Mouse (Mus musculus) CH12F3 (cell line): Measurements from ENCODE around the gene Ctrb1.

ENCODE experiments used
- in situ Hi-C: fragments of 300-500 bp; cut with MboI; formaldehyde crosslinking; loops from 2 replicates; pipeline ENCODE4 v1.14.3; 2020; ENCODE audit warnings: low sequenced_read_pairs

Ctrb1 gene

DNA sequence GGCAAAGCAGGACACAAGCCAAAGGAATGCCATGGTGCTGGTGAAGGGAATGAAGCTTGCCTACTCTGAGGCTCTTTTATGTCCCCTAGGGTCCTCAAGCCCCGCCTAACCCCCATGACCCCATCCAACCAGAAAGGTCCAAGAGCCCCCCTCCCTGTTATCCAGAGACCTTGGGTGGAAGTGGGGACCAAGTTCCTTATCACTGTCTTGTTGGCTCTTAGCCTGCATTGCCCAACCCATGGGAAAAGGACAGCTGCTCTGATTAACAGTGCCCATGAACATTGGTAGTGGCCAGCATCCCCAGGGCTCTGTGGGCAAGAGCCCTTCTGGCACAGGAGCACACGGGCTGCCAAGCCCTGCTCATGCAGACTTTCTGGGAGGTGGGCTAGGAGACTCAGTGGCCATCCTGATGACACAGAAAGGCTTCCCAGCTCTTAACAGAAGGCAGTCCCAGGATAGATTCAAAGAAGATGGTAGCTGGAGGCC lies at the start of gene Ctrb1:
Ctrb1 (minus strand) TSS at position 51 of the 486 bp plus-strand sequence.
- in situ Hi-C loops = no loop called here

DNA sequence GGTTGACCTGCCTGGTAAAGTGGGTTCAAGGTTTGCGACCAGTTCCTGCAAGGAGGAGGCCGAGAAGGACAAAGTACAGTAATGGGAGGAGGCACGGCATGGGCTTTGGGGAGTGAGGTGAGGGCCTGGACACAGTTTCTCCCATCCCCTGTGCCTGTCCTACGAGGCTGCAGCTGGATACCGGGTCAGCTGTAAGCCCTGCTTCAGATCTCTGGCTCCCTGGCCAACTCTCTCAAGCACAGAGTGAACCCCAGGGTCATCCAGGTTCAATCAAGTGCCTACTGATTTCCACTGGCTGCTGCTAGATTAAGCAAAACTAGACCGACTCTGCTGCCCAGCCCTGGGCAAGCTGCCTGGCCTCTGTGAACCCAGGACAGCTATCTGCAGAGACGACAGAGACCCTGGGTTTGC lies 49.5 kb upstream of the Ctrb1 start:
- in situ Hi-C loops = no loop called here

DNA sequence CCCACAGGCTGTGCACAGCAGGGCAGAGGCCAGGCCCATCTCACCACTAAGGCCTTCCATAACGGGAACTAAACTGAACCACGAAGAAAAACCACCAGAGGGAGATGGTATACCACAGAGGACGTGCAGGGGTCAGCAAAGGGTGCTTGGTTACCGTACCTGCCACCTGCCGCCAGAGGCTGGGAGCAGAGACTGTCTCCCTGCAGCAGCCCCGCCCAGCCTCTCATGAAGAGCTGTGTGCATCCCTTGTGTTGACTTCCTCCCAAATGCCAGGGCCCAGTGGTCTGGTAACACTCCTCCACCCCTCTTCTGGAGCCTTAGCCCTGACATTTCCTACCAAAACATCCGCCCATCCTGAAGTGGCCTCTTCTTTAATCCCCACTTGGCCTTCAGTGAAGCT lies 48.8 kb upstream of the Ctrb1 start:
- in situ Hi-C loops = no loop called here

DNA sequence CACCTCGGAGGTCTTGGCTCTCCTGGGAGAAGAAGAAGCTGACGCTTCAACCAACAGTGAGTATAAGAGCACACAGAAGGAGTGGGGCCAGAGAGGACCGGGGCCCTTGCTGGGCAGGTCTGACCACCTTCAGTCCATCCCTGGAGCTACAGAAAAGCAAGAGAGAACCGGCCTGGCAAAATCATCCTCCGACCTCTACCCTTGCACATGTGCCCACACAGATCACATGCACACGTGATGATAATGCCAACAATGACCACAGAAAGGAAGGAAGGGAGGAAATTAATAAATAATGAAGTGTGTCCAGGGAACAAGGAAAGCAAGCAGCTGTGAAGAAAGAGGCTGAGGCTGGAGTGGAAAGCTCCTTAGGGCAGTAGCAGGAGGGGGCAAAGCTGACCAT lies 48.1 kb upstream of the Ctrb1 start:
- in situ Hi-C loops = no loop called here

DNA sequence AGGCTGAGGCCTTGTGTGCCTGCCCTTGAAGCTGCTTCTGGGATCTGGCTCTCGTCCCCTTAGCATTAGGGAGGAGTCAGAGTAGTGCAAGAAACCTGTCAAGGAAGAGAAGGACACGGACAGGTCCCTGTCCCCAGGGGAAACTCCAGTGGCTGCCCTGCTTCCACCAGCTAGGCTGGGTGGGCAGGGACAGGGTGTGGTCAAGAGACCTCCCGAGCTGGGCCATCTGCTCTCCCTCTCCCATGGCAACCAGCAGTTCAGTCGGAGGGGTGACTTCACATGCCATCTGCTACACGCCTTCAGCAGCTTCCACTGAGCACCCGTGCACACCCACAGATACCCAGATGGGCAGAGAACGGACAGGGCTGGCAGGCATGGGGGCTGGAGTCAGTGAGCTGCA lies 45.5 kb upstream of the Ctrb1 start:
- in situ Hi-C loops = no loop called here

DNA sequence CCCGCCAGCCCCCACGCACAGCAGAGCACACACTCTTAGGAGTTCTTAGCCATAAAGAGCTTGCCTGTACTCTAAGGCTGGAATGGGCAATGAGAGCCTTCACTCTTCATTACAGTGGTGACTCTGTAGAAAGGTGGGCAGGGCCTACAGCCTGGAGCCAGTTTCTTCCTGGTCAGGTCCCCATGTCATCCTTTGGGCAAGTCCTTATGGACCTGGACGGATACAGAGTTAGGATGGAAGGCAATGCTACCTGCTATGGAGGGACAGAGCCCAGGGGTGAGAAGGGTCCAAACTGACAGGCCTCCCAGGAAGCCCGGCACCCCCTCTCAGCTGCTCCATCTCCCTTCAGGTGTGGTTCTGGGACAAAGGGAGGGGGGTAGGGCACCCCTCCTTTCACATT lies 45.0 kb upstream of the Ctrb1 start:
- in situ Hi-C loops = no loop called here

DNA sequence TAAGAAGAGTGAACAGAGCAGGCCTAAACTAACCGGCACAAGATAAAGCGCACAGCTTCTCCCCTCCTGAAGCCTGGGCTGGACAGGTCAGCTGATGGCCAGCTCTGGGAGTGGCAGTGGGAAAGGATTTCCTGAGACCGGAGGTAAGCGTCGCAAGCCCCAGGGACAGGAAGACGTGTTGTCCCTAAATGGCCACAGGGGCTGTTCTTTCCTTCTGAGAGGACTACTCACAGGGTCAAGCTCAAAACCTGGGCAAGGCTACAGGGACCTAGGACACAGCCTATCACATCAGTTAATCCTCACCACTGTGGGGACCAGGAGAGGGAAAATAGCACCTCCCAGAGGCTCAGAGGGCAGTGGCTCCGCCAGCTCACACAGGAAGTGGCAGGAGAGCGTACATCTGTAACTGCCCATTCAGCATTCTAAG lies 44.5 kb upstream of the Ctrb1 start:
- in situ Hi-C loops = no loop called here

DNA sequence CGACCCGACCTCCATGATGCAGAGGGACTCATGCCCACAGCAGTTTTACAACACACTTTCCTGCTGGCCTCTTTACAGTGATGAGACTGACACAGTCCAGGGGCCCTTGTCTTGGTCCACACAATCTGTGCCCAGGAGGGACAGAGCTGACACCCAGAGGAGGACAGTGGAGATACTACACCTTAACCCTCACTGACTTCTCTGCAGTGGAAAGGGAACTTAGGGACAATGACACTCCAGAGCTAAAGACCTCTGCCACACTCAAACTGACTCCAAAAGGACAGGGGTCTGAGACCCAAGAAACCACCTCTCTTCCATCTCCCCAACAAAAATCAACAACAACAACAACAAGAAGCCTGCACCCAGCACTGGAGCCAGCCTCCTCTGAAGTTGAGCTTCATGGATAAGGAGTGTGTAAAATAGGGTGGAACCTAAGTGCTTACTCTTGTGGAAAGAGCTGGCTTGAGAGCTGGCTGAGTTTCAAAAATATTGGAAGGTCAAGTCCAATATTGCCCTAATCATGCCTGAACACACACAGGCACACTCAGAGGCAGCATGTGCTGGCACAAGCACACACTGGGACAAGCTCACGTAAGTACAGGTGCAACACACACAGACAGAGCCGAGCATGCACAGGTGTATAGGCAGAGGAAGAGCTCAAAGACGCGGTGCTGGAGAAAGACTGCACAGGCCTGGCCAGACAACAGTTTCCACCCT lies 43.6 kb upstream of the Ctrb1 start:
- in situ Hi-C loops = no loop called here

DNA sequence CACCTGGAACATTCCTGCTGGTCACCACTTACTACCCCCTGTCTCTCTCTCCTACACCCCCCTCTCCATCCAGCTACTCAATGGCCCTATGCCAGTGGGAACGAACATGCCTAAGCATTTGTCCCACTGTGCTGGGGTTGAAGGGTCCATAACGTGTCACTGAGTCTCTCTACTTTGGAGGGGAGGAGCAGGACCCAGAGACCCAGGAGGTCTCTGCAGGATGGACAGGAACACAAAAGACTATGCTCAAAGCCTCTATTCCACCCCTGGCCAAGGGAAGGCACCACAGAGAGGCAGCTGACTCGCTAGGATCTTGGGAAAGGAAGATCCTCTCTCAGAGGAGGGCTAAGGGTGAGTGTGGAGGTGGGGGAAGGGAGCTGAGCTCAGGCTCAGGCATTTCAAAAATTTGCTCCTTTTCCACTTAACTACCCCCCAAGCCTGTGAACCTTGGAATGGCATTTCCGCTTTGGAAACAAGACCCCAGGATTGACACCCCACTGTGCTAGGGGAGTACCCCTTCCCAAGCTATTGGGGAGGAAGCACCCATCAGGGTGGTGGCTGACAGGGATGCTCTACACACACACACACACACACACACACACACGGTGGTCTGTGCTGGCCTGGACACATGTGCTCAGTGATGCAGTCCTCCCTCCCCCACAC lies 42.9 kb upstream of the Ctrb1 start:
- in situ Hi-C loops = no loop called here

DNA sequence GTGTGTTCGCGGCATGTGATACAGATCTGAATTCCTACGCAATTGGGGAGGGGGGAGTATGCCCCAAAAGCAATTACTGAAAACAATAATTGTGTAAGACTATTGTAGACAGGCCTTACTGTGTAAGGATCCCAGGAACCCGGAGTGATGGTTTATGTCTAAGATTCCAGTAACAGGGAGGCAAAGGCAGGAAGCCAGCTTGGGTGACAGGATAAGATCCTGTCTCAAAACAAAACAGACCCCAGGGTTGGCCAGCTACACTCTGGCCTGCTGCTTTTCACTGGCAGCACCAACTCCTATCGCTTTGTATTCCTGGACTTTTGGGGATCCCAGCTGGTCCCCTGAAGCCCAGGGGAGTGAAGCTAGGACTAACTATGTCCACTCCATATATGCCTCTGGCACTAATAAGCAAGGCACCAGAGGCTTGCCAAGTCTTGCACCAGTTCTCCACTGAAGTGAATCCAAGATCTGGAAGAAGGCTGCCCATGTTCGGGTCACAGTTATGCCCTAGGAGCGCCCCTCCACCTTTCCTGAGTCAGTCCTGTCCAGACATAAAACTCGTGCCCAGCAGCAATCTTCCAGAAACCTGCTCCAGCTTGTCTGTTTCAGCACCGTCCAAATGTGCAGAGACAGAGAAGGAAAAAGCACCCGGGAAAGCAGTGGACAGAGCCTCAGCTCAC lies 41.7 kb upstream of the Ctrb1 start:
- in situ Hi-C loops = no loop called here

DNA sequence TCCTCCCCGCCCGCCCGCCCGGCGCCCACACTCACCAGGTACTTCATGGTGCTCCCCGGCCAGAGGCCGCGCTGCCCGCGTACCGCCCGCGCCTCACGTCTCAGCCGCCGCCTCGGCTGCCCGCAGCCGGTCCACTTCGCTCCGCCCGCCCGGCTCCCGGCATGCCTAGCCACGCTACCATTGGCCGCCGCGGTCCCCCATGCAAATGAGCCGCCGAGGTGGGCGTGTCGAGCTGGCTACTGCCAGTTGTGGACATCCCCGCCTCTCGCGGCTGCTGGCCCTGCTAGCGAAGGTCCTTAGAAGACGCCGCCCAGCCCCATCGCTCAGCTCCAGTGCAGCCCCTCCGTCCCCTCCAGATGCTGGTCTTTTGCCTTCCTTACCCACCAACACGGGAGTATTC lies 41.2 kb upstream of the Ctrb1 start:
- in situ Hi-C loops = no loop called here

DNA sequence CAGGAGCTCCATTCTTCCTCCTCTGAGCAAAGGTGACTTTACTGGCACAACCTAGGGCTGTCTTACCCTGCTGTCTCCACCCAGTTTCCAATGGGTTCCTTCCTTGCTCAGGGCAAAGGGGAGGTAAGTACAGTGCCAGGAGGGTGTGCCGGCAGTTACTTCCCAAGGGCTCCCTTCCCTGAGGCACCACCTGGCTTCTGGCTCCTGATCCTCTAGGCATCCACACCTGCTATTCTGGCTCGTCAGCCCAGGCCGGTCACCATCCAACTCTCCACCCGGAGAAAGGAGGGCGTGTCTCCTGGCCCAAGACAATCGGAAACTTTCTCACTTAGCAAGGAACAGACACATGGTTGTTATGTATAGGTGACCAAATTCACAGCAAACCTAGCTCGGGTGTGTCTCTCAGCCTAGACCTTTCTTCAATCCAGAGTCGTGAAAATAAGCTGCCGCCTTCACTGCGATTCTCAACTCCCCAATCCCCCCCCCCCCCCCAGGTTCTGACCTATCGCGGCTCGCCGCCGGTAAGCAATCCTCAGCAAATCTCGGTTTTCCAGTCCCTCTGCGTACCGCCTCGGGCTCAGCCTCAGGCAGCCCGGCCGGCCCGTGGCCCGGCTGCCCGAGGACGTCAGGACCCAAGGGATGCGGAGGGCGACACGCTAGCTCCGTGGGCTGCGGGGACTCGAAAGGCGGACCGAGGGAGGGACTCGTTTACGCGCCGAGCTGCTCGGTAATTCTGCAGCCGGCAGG lies 40.6 kb upstream of the Ctrb1 start:
- in situ Hi-C loops = no loop called here

DNA sequence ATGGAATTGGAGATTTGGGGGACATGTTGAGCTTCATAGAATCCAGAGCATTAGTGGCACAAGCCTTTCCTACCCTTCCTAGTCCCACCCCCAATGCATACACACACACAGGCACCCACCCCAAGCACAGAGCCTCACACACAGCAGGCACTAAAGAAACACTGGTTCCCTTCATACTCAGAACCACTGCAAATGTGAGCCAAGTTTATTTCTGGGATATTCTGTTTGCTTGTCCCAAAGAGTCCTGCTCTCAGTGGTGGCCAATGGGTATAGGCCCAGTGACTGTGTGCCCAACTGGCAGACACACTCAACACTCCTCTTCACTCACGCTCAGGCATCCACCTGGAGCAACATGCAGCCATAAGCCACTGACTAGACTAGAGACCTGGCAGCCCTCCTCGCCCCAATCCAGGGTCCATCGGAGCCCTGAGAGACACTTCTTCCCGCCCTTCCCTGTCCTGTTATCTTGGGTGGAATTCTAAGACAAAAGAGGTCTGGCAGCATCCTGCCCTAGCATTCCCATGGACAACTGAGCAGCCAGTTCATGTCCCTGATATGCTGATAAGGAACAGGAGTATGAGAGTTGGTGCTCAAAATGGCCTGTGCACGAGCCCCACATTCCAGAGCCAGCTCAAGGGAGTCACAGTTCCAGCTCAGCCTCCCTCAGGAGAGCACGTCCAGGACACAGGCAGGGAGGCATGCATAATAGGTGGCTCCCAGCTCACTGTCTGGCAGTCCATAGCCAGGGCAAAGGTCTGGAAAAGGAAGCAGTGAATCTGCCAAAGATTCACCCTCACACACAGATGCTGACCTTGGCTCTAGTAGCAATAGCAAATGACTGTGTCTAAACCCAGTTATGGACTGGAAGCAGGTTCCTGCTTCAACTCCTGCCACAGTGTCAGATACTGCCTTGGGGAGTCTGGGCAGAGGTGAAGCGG lies 38.7 kb upstream of the Ctrb1 start:
- in situ Hi-C loops = no loop called here

DNA sequence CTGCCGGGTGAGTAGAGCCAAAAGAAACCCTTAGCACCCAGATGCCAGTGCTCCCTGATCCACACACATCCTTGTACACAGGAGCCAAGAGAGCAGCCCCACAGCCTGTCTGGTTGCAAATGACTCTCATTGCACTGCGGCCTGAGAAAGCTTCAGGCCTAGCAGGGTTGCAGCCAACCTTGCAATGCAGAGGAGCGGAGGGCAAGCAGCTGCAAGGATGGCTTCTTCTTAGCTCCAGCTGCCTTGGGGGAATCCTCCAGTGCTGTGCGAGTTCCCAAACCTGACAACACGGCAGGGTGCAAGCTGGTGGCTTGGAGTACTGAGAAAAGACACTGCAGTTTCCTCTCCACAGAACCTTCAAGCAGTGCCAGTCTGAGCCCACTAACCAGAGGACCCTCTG lies 37.7 kb upstream of the Ctrb1 start:
- in situ Hi-C loops = no loop called here

DNA sequence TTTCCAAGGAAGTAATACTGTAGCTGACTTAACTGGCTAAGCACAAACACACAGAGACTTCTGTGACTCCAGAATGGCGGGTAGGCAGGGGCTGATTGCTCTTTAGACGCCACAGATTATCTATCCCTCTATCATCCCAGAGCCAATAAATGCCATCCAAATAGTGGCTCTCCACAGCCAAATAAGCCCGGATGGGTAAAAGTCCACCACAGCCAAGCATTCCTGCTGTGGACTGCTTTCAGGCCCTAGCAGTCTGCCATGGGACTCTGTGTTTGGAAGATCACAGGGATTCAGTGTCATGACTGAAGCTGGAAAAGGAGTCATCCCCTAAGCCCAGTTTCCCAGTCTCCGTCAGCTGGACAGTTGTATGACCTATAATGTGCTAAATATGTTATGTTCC lies 36.7 kb upstream of the Ctrb1 start:
- in situ Hi-C loops = no loop called here

DNA sequence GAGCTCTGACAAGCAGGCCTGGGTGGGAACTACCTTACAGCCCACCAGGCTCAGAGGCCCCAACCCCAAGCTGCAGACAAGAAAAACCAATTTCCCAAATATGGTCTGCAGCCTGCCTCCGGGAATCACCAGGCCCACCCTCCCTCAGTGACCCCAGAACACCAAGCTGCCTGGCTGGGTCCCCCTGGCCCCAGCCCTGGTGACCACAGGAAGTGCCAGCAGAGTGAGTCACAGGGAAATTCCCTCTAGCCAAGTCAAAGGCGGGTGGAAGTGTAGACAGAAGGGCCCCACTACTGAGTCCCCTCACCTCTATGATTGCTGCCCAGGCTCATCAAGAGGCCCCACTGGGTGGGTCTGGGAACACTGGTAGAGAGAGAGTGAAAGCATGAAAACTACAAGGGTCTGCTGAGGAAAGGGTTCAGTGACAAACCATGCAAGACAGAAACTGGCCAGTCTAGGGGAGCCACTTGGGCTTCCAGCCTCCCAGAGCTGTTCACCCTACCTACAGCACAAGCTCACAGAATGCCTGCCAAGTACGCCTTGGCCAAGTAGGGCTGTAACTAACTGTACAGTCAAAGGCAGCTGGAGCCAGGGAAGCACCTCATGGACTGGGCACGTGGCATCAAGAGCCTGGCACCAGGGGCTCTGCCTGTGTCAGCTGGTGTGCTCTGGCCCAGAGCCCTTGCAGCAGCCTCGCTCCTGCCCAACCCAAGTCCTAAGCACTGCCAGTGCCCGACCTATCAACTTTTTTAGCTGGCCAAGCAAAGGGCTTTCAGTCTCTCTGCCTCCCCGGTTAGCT lies 35.5 kb upstream of the Ctrb1 start:
- in situ Hi-C loops = no loop called here

DNA sequence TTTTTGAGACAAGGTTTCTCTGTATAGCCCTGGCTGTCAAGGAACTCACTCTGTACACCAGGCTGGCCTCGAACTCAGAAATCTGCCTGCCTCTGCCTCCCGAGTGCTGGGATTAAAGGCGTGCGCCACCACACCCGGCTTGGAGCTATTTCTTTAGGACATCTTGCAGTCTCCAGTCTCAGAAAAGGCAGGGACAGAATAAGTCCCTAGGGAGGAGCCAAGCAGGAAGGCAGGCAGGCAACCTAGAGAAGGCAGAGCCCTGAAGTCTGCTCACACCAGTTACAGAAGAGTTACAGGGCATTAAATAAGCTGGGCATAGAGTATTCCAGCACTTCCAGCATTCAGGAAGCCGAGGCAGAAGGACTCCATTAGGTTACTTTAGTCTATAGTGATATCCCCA lies 34.5 kb upstream of the Ctrb1 start:
- in situ Hi-C loops = no loop called here

DNA sequence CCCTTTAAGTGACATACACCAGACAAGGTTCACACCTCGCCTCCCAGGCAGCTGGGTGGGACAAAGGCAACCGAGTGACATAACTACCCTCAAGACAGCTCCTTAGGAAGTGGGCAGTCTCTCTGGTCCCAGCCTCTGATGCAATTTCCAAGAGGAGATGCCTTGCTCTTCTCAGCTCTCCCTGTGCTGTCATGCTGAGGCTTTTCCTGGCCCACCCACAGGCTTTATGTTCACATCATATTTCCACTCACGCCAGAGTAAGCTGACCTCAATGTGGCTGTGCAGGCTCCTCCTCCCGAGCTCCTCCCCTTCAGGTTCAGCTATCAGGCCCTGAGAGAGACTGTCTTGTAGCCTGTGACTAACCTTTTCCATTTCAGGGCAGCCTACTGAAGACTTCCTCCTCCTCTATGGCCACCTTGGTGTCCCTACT lies 29.3 kb upstream of the Ctrb1 start:
- in situ Hi-C loops = no loop called here

DNA sequence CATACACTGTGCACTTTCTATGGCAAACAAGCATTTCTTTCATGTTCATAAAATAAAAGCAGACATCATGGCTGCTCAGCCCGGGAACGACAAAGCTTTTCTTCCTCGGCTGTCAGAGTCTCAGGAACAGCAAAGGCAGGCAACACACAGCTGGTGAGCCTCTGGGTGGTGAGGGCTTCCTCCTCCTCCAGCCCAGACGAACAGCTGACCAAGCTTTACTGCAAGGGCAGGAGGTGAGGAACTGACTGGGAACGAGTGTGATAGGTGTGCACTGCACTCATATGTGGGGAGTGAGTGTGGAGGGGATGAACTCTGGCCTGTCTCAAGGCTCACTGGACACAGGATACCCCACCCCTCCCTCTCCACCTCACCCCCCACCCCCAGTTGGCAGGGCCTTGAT lies 28.1 kb upstream of the Ctrb1 start:
- in situ Hi-C loops = no loop called here
